Mouse (Mus musculus) liver, adult 2 months (tissue): ENCODE measurements around the gene Rnf213.

Source experiments
- CTCF ChIP-seq: fragments of 200-500 bp; IDR thresholded peaks from 2 replicates; pipeline ENCODE4 v1.5.1; 2011; ENCODE audit warnings: low read depth, low read length, control low read depth
- POLR2A ChIP-seq: fragments of 200-500 bp; IDR thresholded peaks from 2 replicates; pipeline ENCODE4 v1.6.1; 2011; ENCODE audit warnings: low read length, control low read depth; ENCODE audit not compliant: insufficient read depth; ENCODE audit errors: extremely low read depth

DNA sequence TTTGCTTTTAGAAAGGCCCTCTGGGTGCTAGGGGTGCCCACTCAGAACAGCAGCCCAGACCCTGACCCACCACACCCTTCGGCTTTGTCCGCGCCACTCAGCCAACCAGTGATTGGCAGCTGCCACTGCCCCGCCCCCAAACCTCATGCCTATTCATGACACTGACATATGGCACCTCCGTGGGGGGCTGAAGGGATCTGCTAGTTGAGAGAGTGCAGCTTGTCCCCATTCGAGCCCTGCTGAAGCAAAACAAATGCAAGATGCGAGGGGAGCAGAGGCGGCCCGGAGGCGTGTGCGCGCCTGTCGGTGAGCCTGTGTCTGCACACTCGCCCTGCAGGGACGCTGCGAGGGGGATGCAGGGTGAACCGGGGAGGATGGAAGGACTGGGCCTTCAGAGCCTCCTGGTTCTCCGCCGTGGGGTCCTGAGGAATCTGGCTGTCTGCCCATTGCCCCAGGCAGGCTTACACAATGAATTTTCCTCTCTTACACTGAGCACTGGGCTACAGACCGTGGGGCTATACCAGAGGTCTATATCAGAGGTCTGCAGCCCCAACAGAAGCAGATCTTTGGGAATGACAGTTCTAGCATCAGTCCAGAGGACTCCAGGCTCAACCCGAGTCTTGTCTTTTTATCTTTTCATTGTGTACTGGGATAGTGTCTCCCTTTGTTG lies 122.2 kb downstream of the Rnf213 start:
- TF ChIP-seq CTCF = no peak
- no peak for TF ChIP-seq POLR2A
